Mouse (Mus musculus): Measurements from ENCODE around the gene Fuz. TPM values are rescaled to one million over a fixed set of nuclear protein-coding genes. Genes with fewer than 3 reads are reported as not detected.
A peak's percentile ranks its signal among the peaks of the same experiment; 100 is the strongest.

Fuz gene
- polyA plus RNA-seq, 1 experiment from 2014 or later = 14.5 TPM

GRCm38 (mm10) chr7:44928570-44928969 is 32.7 kb downstream of the Fuz start:
- ATAC-seq (ENCODE audit: low read depth) = no peak
- H3K9me3 ChIP-seq (ENCODE audit: control insufficient read depth, low read length) = no peaks in the 10 kb centered on the region
- H3K36me3 ChIP-seq (ENCODE audit: control insufficient read depth, insufficient read depth, low read length) = peaks cover 5% of the 10 kb centered on the region; the same call in 1 of the 2 replicates
- H3K9ac ChIP-seq (replicated peaks; ENCODE audit: low read depth, low read length) = peak overlapping the region; percentile 90
- H3K4me3 ChIP-seq (ENCODE audit: low read depth, low read length) = peak overlapping the region; percentile 80
- peak overlapping the region; percentile 67 for H3K4me2 ChIP-seq (ENCODE audit: low read depth, low read length)
- WGBS = 5% methylated on average over 1 of the region's 1 CpGs
- H3K4me1 ChIP-seq (ENCODE audit: control insufficient read depth, insufficient read depth, low read length) = peaks cover 17% of the 10 kb centered on the region
- no peaks in the 10 kb centered on the region for H3K27me3 ChIP-seq (ENCODE audit: control insufficient read depth, insufficient read depth, low read length)
- H3K27ac ChIP-seq (ENCODE audit: low read depth, low read length) = no peak overlapping the region

GRCm38 (mm10) chr7:44929204-44930151 is 33.6 kb downstream of the Fuz start, which contains the start of gene Ap2a1:
TSS of gene Ap2a1 (minus strand) at chr7:44929496.
- peak; percentile 99 for ATAC-seq (ENCODE audit: low read depth)
- under 1% methylated on average over 81 of the region's 84 CpGs for WGBS

GRCm38 (mm10) chr7:44938680-44939079 is 42.8 kb downstream of the Fuz start:
- no peak overlapping the region for H3K4me2 ChIP-seq (ENCODE audit: low read depth, low read length)
- no peaks in the 10 kb centered on the region for H3K27me3 ChIP-seq (ENCODE audit: control insufficient read depth, insufficient read depth, low read length)
- 95% methylated on average over 4 of the region's 4 CpGs for WGBS
- H3K36me3 ChIP-seq (ENCODE audit: control insufficient read depth, insufficient read depth, low read length) = no peaks in the 10 kb centered on the region
- no peaks in the 10 kb centered on the region for H3K4me1 ChIP-seq (ENCODE audit: control insufficient read depth, insufficient read depth, low read length)
- no peak for ATAC-seq (ENCODE audit: low read depth)
- no peaks in the 10 kb centered on the region for H3K9me3 ChIP-seq (ENCODE audit: control insufficient read depth, low read length)
- no peak overlapping the region for H3K9ac ChIP-seq (replicated peaks; ENCODE audit: low read depth, low read length)
- no peak overlapping the region for H3K27ac ChIP-seq (ENCODE audit: low read depth, low read length)
- no peak overlapping the region for H3K4me3 ChIP-seq (ENCODE audit: low read depth, low read length)

More at GRCm38 (mm10) chr7:44929204-44930151, 33.6 kb downstream of the Fuz start, which contains the start of gene Ap2a1:
- Histone ChIP-seq H3K4me1 (ENCODE audit: control insufficient read depth, insufficient read depth, low read length) (peaks cover 17% of the 10 kb centered on the region), H3K9ac (replicated peaks; ENCODE audit: low read depth, low read length) (peak within 1 kb of the TSS; percentile 90), H3K27ac (ENCODE audit: low read depth, low read length) (peak within 1 kb of the TSS; percentile 84), H3K4me2 (ENCODE audit: low read depth, low read length) (peak within 1 kb of the TSS; percentile 67), H3K36me3 (ENCODE audit: control insufficient read depth, insufficient read depth, low read length) (0 out of 2 replicates have a peak, but pooled peaks cover under 1% of the 10 kb centered on the region), H3K4me3 (ENCODE audit: low read depth, low read length) (peak within 1 kb of the TSS; percentile 80), H3K27me3 (ENCODE audit: control insufficient read depth, insufficient read depth, low read length) (no peaks in the 10 kb centered on the region), H3K9me3 (ENCODE audit: control insufficient read depth, low read length) (no peaks in the 10 kb centered on the region)

- no peaks in the 10 kb centered on the region for H3K9me3 ChIP-seq (ENCODE audit: control insufficient read depth, low read length)
- no peak within 1 kb of the TSS for H3K4me2 ChIP-seq (ENCODE audit: low read depth, low read length)
- H3K27ac ChIP-seq (ENCODE audit: low read depth, low read length) = no peak within 1 kb of the TSS
- no peaks in the 10 kb centered on the region for H3K4me1 ChIP-seq (ENCODE audit: control insufficient read depth, insufficient read depth, low read length)
- no peak within 1 kb of the TSS for H3K4me3 ChIP-seq (ENCODE audit: low read depth, low read length)
- 79% methylated on average over 7 of the region's 7 CpGs for WGBS
- H3K27me3 ChIP-seq (ENCODE audit: control insufficient read depth, insufficient read depth, low read length) = no peaks in the 10 kb centered on the region
- H3K9ac ChIP-seq (replicated peaks; ENCODE audit: low read depth, low read length) = no peak within 1 kb of the TSS
- no peaks in the 10 kb centered on the region for H3K36me3 ChIP-seq (ENCODE audit: control insufficient read depth, insufficient read depth, low read length)
- no peak for ATAC-seq (ENCODE audit: low read depth)
Observed at GRCm38 (mm10) chr7:44942904-44943303, 47.0 kb downstream of the Fuz start, which contains the start of gene Tsks. TSS of gene Tsks (plus strand) at chr7:44943204.

GRCm38 (mm10) chr7:44949922-44950321 is 54.0 kb downstream of the Fuz start:
- Histone ChIP-seq H3K27me3 (ENCODE audit: control insufficient read depth, insufficient read depth, low read length) (peaks cover 13% of the 10 kb centered on the region), H3K9me3 (ENCODE audit: control insufficient read depth, low read length) (no peaks in the 10 kb centered on the region), H3K4me2 (ENCODE audit: low read depth, low read length) (no peak overlapping the region), H3K27ac (ENCODE audit: low read depth, low read length) (no peak overlapping the region), H3K9ac (replicated peaks; ENCODE audit: low read depth, low read length) (no peak overlapping the region), H3K4me3 (ENCODE audit: low read depth, low read length) (no peak overlapping the region), H3K4me1 (ENCODE audit: control insufficient read depth, insufficient read depth, low read length) (0 out of 2 replicates have a peak, but pooled peaks cover 3% of the 10 kb centered on the region), H3K36me3 (ENCODE audit: control insufficient read depth, insufficient read depth, low read length) (no peaks in the 10 kb centered on the region)
- no peak for ATAC-seq (ENCODE audit: low read depth)
- WGBS = 76% methylated on average over 6 of the region's 6 CpGs

GRCm38 (mm10) chr7:44951960-44952359 is 56.1 kb downstream of the Fuz start:
- Histone ChIP-seq H3K9me3 (ENCODE audit: control insufficient read depth, low read length) (no peaks in the 10 kb centered on the region), H3K36me3 (ENCODE audit: control insufficient read depth, insufficient read depth, low read length) (no peaks in the 10 kb centered on the region), H3K4me1 (ENCODE audit: control insufficient read depth, insufficient read depth, low read length) (0 out of 2 replicates have a peak, but pooled peaks cover 4% of the 10 kb centered on the region), H3K4me3 (ENCODE audit: low read depth, low read length) (peak overlapping the region; percentile 34), H3K9ac (replicated peaks; ENCODE audit: low read depth, low read length) (no peak overlapping the region), H3K27me3 (ENCODE audit: control insufficient read depth, insufficient read depth, low read length) (peaks cover 13% of the 10 kb centered on the region), H3K27ac (ENCODE audit: low read depth, low read length) (no peak overlapping the region), H3K4me2 (ENCODE audit: low read depth, low read length) (peak overlapping the region; percentile 67)
- ATAC-seq (ENCODE audit: low read depth) = peak; percentile 36; the same call in 1 of the 2 replicates
- whole genome bisulfite sequencing = 1% methylated on average over 10 of the region's 10 CpGs

MicroRNAs within 50 kb of the gene (microRNA counts, 519-probe panel; counts per million panel counts)
- microRNA mmu-miR-707 = not detected

Small RNA genes lying within 50 kb of the gene (microRNA-seq; reads per million reads assigned to microRNA genes)
- not detected for gene Mir707

Other genes with a start within 250 kb of the Fuz start
- 2.6 and 3.6 TPM in 2 replicates for gene Myh14, start 225.2 kb upstream of the Fuz start, polyA plus RNA-seq (2014; fragmentation: Nextera tagmentation; extraction: Ambion mirVana)
- not detected in 2 replicates for gene Izumo2, start 187.3 kb upstream of the Fuz start, polyA plus RNA-seq (2014; fragmentation: Nextera tagmentation; extraction: Ambion mirVana)
- gene Vrk3, start 147.7 kb upstream of the Fuz start, polyA plus RNA-seq (2014; fragmentation: Nextera tagmentation; extraction: Ambion mirVana) = 23.0 and 27.0 TPM in 2 replicates
- 0.95 and 1.0 TPM in 2 replicates for gene Zfp473, start 145.0 kb upstream of the Fuz start, polyA plus RNA-seq (2014; fragmentation: Nextera tagmentation; extraction: Ambion mirVana)
- gene Nup62, start 80.0 kb upstream of the Fuz start, polyA plus RNA-seq (2014; fragmentation: Nextera tagmentation; extraction: Ambion mirVana) = 22.4 and 26.3 TPM in 2 replicates
- 1.6 and 1.7 TPM in 2 replicates for gene Il4i1, start 79.7 kb upstream of the Fuz start, polyA plus RNA-seq (2014; fragmentation: Nextera tagmentation; extraction: Ambion mirVana)
- gene Atf5, start 79.4 kb upstream of the Fuz start, polyA plus RNA-seq (2014; fragmentation: Nextera tagmentation; extraction: Ambion mirVana) = 2.1 and 2.3 TPM in 2 replicates
- gene Akt1s1, start 47.1 kb upstream of the Fuz start, polyA plus RNA-seq (2014; fragmentation: Nextera tagmentation; extraction: Ambion mirVana) = 36.4 and 46.8 TPM in 2 replicates
- gene Tbc1d17, start 47.0 kb upstream of the Fuz start, polyA plus RNA-seq (2014; fragmentation: Nextera tagmentation; extraction: Ambion mirVana) = 92.5 and 96.4 TPM in 2 replicates
- 27.1 and 28.8 TPM in 2 replicates for gene Pnkp, start 38.9 kb upstream of the Fuz start, polyA plus RNA-seq (2014; fragmentation: Nextera tagmentation; extraction: Ambion mirVana)
- 475 and 479 TPM in 2 replicates for gene Ptov1, start 26.3 kb upstream of the Fuz start, polyA plus RNA-seq (2014; fragmentation: Nextera tagmentation; extraction: Ambion mirVana)
- 85.7 and 91.1 TPM in 2 replicates for gene Med25, start 3.4 kb upstream of the Fuz start, polyA plus RNA-seq (2014; fragmentation: Nextera tagmentation; extraction: Ambion mirVana)
- gene Ap2a1, start 33.4 kb downstream of the Fuz start, polyA plus RNA-seq (2014; fragmentation: Nextera tagmentation; extraction: Ambion mirVana) = 120 and 128 TPM in 2 replicates
- 0.11 and 0.19 TPM in 2 replicates for gene Tsks, start 47.1 kb downstream of the Fuz start, polyA plus RNA-seq (2014; fragmentation: Nextera tagmentation; extraction: Ambion mirVana)
- gene Cpt1c, start 78.8 kb downstream of the Fuz start, polyA plus RNA-seq (2014; fragmentation: Nextera tagmentation; extraction: Ambion mirVana) = 54.3 and 60.3 TPM in 2 replicates
- 189 and 206 TPM in 2 replicates for gene Prmt1, start 90.5 kb downstream of the Fuz start, polyA plus RNA-seq (2014; fragmentation: Nextera tagmentation; extraction: Ambion mirVana)
- gene Irf3, start 101.6 kb downstream of the Fuz start, polyA plus RNA-seq (2014; fragmentation: Nextera tagmentation; extraction: Ambion mirVana) = 53.8 and 60.2 TPM in 2 replicates
- 6.4 and 9.5 TPM in 2 replicates for gene Bcl2l12, start 102.6 kb downstream of the Fuz start, polyA plus RNA-seq (2014; fragmentation: Nextera tagmentation; extraction: Ambion mirVana)
- gene Scaf1, start 120.3 kb downstream of the Fuz start, polyA plus RNA-seq (2014; fragmentation: Nextera tagmentation; extraction: Ambion mirVana) = 61.6 and 68.6 TPM in 2 replicates
- gene Rras, start 121.9 kb downstream of the Fuz start, polyA plus RNA-seq (2014; fragmentation: Nextera tagmentation; extraction: Ambion mirVana) = 9.0 and 13.7 TPM in 2 replicates
- gene Prr12, start 156.8 kb downstream of the Fuz start, polyA plus RNA-seq (2014; fragmentation: Nextera tagmentation; extraction: Ambion mirVana) = 17.3 and 17.9 TPM in 2 replicates
- gene Nosip, start 166.3 kb downstream of the Fuz start, polyA plus RNA-seq (2014; fragmentation: Nextera tagmentation; extraction: Ambion mirVana) = 65.4 and 67.3 TPM in 2 replicates
- gene Prrg2, start 166.6 kb downstream of the Fuz start, polyA plus RNA-seq (2014; fragmentation: Nextera tagmentation; extraction: Ambion mirVana) = 12.7 and 12.8 TPM in 2 replicates
- gene Rcn3, start 196.1 kb downstream of the Fuz start, polyA plus RNA-seq (2014; fragmentation: Nextera tagmentation; extraction: Ambion mirVana) = 23.7 and 118 TPM in 2 replicates
- 7.0 and 36.4 TPM in 2 replicates for gene Fcgrt, start 207.8 kb downstream of the Fuz start, polyA plus RNA-seq (2014; fragmentation: Nextera tagmentation; extraction: Ambion mirVana)
- 781 and 868 TPM in 2 replicates for gene Rps11, start 228.4 kb downstream of the Fuz start, polyA plus RNA-seq (2014; fragmentation: Nextera tagmentation; extraction: Ambion mirVana)
- 668 and 729 TPM in 2 replicates for gene Rpl13a, start 232.7 kb downstream of the Fuz start, polyA plus RNA-seq (2014; fragmentation: Nextera tagmentation; extraction: Ambion mirVana)
- 0.33 TPM in 1 of 2 replicates, not detected in the other for gene Gm45713, start 240.2 kb downstream of the Fuz start, polyA plus RNA-seq (2014; fragmentation: Nextera tagmentation; extraction: Ambion mirVana)
- gene Flt3l, start 240.4 kb downstream of the Fuz start, polyA plus RNA-seq (2014; fragmentation: Nextera tagmentation; extraction: Ambion mirVana) = 1.3 and 1.6 TPM in 2 replicates

All from neural tube, embryonic 14.5 days (tissue).